Mouse (Mus musculus): ENCODE results near the gene Slc22a12.

Gene Slc22a12

GRCm38 (mm10) chr19:6495714-6496113 is 47.1 kb downstream of the Slc22a12 start:
- DNase-seq (ENCODE audit: extremely low read depth, insufficient read length, low spot score): no peak

- DNase-seq (ENCODE audit: extremely low read depth, insufficient read length, low spot score): no peak
These were observed 48.2 kb downstream of the Slc22a12 start for GRCm38 (mm10) chr19:6494504-6495170.

GRCm38 (mm10) chr19:6494032-6494431 is 48.8 kb downstream of the Slc22a12 start:
- no peak for DNase-seq (ENCODE audit: extremely low read depth, insufficient read length, low spot score)

GRCm38 (mm10) chr19:6493219-6493618 is 49.6 kb downstream of the Slc22a12 start:
- DNase-seq (ENCODE audit: extremely low read depth, insufficient read length, low spot score): no peak

GRCm38 (mm10) chr19:6492124-6492523 is 50.7 kb downstream of the Slc22a12 start:
- DNase-seq (ENCODE audit: extremely low read depth, insufficient read length, low spot score): peak; percentile 37

- DNase-seq (ENCODE audit: extremely low read depth, insufficient read length, low spot score): no peak
These were observed 51.3 kb downstream of the Slc22a12 start for GRCm38 (mm10) chr19:6491538-6491937.

- DNase-seq (ENCODE audit: extremely low read depth, insufficient read length, low spot score): peak; percentile 48
These were observed 53.8 kb downstream of the Slc22a12 start for GRCm38 (mm10) chr19:6489030-6489429.

All from 3134 (cell line).